Comparison of ENCODE assay signal across 8 mouse cellular contexts in the genomic region with DNA sequence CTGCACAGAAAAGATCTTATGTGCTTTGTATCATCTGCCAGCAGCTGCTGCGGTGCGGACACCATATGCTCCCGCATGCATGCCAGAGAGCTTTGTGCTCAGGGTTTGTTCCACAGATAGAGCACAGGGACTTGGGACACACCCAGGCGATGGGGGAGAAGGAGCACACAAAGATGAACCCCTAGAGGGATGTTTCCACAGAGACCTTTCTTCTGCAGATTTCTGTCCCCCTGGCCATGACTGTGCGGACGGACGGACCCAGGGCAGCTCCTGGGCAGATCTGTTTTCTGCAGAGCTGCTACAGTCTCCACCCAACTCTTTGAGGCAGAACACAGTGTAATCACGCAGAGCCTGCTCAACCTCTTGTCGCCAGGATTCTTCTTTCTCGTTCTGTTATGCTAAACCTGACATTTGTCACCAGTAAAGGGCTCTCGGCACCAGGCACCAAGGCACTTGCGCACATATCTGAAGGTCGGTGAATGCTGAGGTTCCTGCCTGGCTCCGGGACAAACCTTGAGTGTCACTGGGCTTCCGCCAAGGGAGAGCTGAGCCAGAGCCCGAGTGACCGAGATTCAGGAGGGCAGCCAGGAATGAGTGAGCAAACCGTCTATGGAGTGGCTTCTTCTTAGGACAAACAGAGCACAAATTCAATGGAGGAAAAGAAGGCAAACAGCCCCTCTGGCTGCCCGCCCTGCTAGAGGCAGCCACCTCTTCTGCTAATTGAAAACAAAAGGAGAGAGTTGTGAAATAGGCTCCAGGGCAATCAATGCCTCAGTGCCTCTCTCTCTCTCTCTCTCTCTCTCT. TPM values are rescaled to one million over a fixed set of nuclear protein-coding genes. Genes with fewer than 3 reads are reported as not detected.
DNase-seq lines count a peak whose midpoint lies in the region; ATAC-seq and TF ChIP-seq lines count a peak whose summit lies in the region.
"Had no signal": no experiment of that assay in that cellular context is flagged by ENCODE, and none has a peak within 500 bp of the region (broad histone marks: within the 10 kb centered on the region; RNA-seq: fewer than 3 reads in every experiment).

No protein-coding gene starts in this region.

- TF ChIP-seq CTCF in testis, adult 2 months (IDR thresholded peaks at IDR 0.05; ENCODE audit: control insufficient read depth, insufficient read depth, insufficient replicate concordance, low read depth, low read length) = no peak

- 0 out of 2 replicates have a peak overlapping the region, but pooled peaks have one; percentile 56 for H3K27ac ChIP-seq in embryonic facial prominence, embryonic 11.5 days (replicated peaks; ENCODE audit: low read depth, low read length)
- peak overlapping the region; percentile 83 for H3K27ac ChIP-seq in midbrain, embryonic 12.5 days (replicated peaks)
- no peak overlapping the region for H3K27ac ChIP-seq in testis, adult 2 months (ENCODE audit: control insufficient read depth, insufficient read depth, low read depth, low read length)

- 0 out of 2 replicates have a peak, but pooled peaks have one; percentile 24 for TF ChIP-seq POLR2A in testis, adult 2 months (IDR thresholded peaks at IDR 0.05; ENCODE audit: control insufficient read depth, low read depth, low read length)

- no peaks in the 10 kb centered on the region for H3K9me3 ChIP-seq in embryonic facial prominence, embryonic 11.5 days (replicated peaks; ENCODE audit: control insufficient read depth, low read length)
- H3K9me3 ChIP-seq in midbrain, embryonic 12.5 days = no peaks in the 10 kb centered on the region

- WGBS in embryonic facial prominence, embryonic 11.5 days = 28% methylated on average over 19 of the region's 19 CpGs
- 35% methylated on average over 19 of the region's 19 CpGs for WGBS in midbrain, embryonic 12.5 days

- peak overlapping the region; percentile 23; the same call in 1 of the 2 replicates for H3K4me2 ChIP-seq in embryonic facial prominence, embryonic 11.5 days (ENCODE audit: low read depth, low read length)
- peak overlapping the region; percentile 31 for H3K4me2 ChIP-seq in midbrain, embryonic 12.5 days (replicated peaks)

- peaks cover 6% of the 10 kb centered on the region; the same call in 1 of the 2 replicates for H3K4me1 ChIP-seq in embryonic facial prominence, embryonic 11.5 days (ENCODE audit: control insufficient read depth, insufficient read depth, low read length)
- H3K4me1 ChIP-seq in midbrain, embryonic 12.5 days = peaks cover 22% of the 10 kb centered on the region
- H3K4me1 ChIP-seq in testis, adult 2 months (ENCODE audit: control insufficient read depth, insufficient read depth, low read length) = no peaks in the 10 kb centered on the region

- intact Hi-C loops in left cerebral cortex, postnatal 36 days (cut with DNase I) = no loop called here

- H3K9ac ChIP-seq in embryonic facial prominence, embryonic 11.5 days (replicated peaks; ENCODE audit: low read length) = peak overlapping the region; percentile 19
- no peak overlapping the region for H3K9ac ChIP-seq in midbrain, embryonic 12.5 days (replicated peaks)

- ATAC-seq in embryonic facial prominence, embryonic 11.5 days (replicated peaks; ENCODE audit: insufficient number of reproducible peaks, low FRiP score, low TSS enrichment, low read depth) = no peak; the same call in 1 of the 2 replicates
- ATAC-seq in midbrain, embryonic 12.5 days (ENCODE audit: low FRiP score, low read depth) = peak; percentile 52; the same call in 1 of the 2 replicates

- H3K4me3 ChIP-seq in embryonic facial prominence, embryonic 11.5 days (ENCODE audit: low read depth, low read length) = no peak overlapping the region
- H3K4me3 ChIP-seq in midbrain, embryonic 12.5 days = no peak overlapping the region
- no peak overlapping the region for H3K4me3 ChIP-seq in testis, adult 2 months (ENCODE audit: control insufficient read depth, low read depth, low read length)
- H3K4me3 ChIP-seq: erythroblast, embryonic 14.5 days had no signal

- no peaks in the 10 kb centered on the region for H3K27me3 ChIP-seq in embryonic facial prominence, embryonic 11.5 days (ENCODE audit: control insufficient read depth, insufficient read depth, low read length)
- H3K27me3 ChIP-seq in midbrain, embryonic 12.5 days = peaks cover 54% of the 10 kb centered on the region
- H3K27me3 ChIP-seq in testis, adult 2 months (ENCODE audit: control insufficient read depth, insufficient read depth, low read length) = no peaks in the 10 kb centered on the region

- H3K36me3 ChIP-seq in embryonic facial prominence, embryonic 11.5 days (replicated peaks; ENCODE audit: control insufficient read depth, insufficient read depth, low read depth, low read length) = no peaks in the 10 kb centered on the region
- H3K36me3 ChIP-seq in midbrain, embryonic 12.5 days = no peaks in the 10 kb centered on the region
- no peaks in the 10 kb centered on the region for H3K36me3 ChIP-seq in testis, adult 2 months (ENCODE audit: control insufficient read depth, insufficient read depth, low read length)

- peak; percentile 40 to 72 for DNase-seq in adrenal gland, postnatal 4 days (ENCODE audit: low spot score in 2 of 2)
- peak; percentile 18 for DNase-seq in embryonic facial prominence, embryonic 11.5 days (ENCODE audit: low spot score)
- DNase-seq in heart, adult 18-20 months = peak; percentile 93 to 96
- DNase-seq in kidney, adult 11 months = peak; percentile 77
- DNase-seq in left cerebral cortex, postnatal 36 days (ENCODE audit: low spot score in 2 of 2) = peak; percentile 52 to 53

RNA-seq across cellular contexts. Expression of a gene that starts 56.2 kb away (rescaled TPM):
- total RNA-seq in adrenal gland, postnatal 4 days (2021) = 10 to 100 TPM; 22.9 to 25.0 TPM
- 57.1 and 62.0 TPM in 2 replicates for polyA plus RNA-seq in embryonic facial prominence, embryonic 11.5 days (2014; fragmentation: Nextera tagmentation; extraction: Ambion mirVana)
- total RNA-seq in heart, adult 18-20 months (2021) = 10 to 100 TPM; 11.7 to 13.8 TPM
- 10 to 100 TPM; 11.0 to 24.6 TPM for total RNA-seq in left cerebral cortex, postnatal 36 days (2021)
- 333 and 354 TPM in 2 replicates for polyA plus RNA-seq in midbrain, embryonic 12.5 days (2016; fragmentation: Nextera tagmentation; extraction: Ambion mirVana)
- 13.0 and 13.6 TPM in 2 replicates for polyA plus RNA-seq in testis, adult 2 months (2012; rRNA removed)

Comparison
In these comparisons a context has a peak if more than half of its experiments do, and no peak if none do; other contexts are left out.
1. DNase-seq: peak in every context shown above with its lines; median percentile 94 in heart, adult 18-20 months; 77 in kidney, adult 11 months; 56 in adrenal gland, postnatal 4 days; 52 in left cerebral cortex, postnatal 36 days; 18 in embryonic facial prominence, embryonic 11.5 days.